Mouse (Mus musculus): ENCODE data around the gene H2-M10.3. TPM values are rescaled to one million over a fixed set of nuclear protein-coding genes. Genes with fewer than 3 reads are reported as not detected.
"Not testable (repeated sequence)": the region's sequence is repeated elsewhere in the genome, so short reads cannot be mapped to it uniquely, and the experiment has no call there.

Gene H2-M10.3
- total RNA-seq (2014; rRNA removed) (not detected in 2 replicates), polyA plus RNA-seq (2012; rRNA removed) (not detected in 2 replicates)

DNA sequence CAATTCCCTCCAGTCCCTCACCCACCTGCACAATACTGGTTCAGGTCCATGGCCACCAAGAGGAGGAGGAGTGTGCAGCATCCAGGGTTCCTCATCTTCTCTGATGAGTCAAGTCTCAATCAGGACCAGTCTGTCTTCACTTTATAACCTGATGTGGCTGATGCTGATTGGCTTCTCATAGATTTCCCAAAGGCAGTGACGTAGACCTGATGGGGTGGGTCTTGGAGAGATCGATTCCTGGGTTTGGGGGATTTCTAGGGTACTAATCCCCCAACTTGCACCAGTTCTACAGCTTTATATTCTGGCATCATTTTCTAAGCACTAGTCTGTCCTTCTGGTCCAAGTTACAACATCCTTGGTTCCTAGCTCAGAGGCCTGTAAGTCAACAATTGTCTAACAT, at the start of gene H2-M10.3:
Gene H2-M10.3 (minus strand): TSS at position 101 of the 400 bp plus-strand sequence.
- H3K4me3 ChIP-seq (ENCODE audit: insufficient read depth, low read depth, low read length); H3K27me3 ChIP-seq (ENCODE audit: control insufficient read depth, insufficient read depth, low read length): not testable (repeated sequence)
- 91% methylated on average over 2 of the region's 2 CpGs for WGBS

DNA sequence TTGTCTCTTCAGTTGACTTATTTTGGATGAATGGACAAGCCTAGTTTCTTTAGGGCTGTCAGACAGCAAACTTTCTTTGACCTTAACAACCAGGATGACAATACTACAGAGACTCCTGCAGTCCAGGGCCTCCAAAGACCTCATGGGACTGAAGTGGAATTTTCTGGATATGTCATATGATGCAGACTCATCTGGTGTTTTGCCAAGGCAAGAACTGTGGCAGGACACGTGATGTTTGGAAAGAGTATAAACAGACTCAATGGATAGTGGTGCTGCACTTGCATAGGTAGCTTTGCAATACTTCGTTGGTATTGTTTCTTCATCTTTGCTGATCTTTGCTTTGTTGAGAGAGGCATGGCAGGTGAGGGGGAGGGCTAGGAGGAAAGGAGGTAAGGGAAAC, 49.2 kb upstream of the H2-M10.3 start:
- no peaks in the 10 kb centered on the region for H3K36me3 ChIP-seq (ENCODE audit: control insufficient read depth, insufficient read depth, low read length)
- WGBS = 37% methylated on average over 2 of the region's 2 CpGs
- H3K27ac ChIP-seq (replicated peaks; ENCODE audit: insufficient read depth, low read depth, low read length) = no peak overlapping the region
- no peak for TF ChIP-seq CTCF (IDR thresholded peaks at IDR 0.05; ENCODE audit: low read depth, low read length)
- H3K27me3 ChIP-seq (ENCODE audit: control insufficient read depth, insufficient read depth, low read length) = no peaks in the 10 kb centered on the region
- no peak overlapping the region for H3K9ac ChIP-seq (ENCODE audit: low read depth, low read length)
- no peaks in the 10 kb centered on the region for H3K4me1 ChIP-seq (ENCODE audit: control insufficient read depth, insufficient read depth, low read length)
- H3K4me3 ChIP-seq (ENCODE audit: insufficient read depth, low read depth, low read length) = no peak overlapping the region
- no peaks in the 10 kb centered on the region for H3K79me2 ChIP-seq (ENCODE audit: control insufficient read depth, insufficient read depth, low read length)
- no peak for DNase-seq (ENCODE audit: extremely low read depth, low read depth, low spot score)

More for the DNA sequence above, at the start of gene H2-M10.3:
- H3K9ac ChIP-seq (ENCODE audit: low read depth, low read length); H3K4me1 ChIP-seq (ENCODE audit: control insufficient read depth, insufficient read depth, low read length); DNase-seq (ENCODE audit: extremely low read depth, low read depth, low spot score); H3K79me2 ChIP-seq (ENCODE audit: control insufficient read depth, insufficient read depth, low read length); H3K27ac ChIP-seq (replicated peaks; ENCODE audit: insufficient read depth, low read depth, low read length); H3K36me3 ChIP-seq (ENCODE audit: control insufficient read depth, insufficient read depth, low read length): not testable (repeated sequence)

DNA sequence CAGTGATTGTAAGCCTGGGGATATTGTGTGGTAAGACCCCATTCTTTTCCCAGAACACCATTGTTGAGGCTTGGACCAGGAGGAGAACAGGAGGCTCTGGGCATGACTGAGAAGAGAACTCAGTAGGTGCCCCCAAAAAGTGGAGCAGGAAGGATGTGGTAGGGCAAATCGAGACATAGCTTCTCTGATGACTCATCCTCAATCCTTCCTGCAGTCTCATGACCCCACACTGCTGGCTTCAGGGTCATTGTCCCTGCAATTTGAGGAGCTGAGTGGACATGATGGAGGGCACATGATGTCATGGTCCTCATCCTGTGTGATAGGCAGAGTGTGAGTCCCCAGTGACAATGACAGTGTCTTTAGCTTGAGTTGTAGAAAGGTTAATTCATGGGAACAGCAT, 47.2 kb upstream of the H2-M10.3 start:
- H3K4me1 ChIP-seq (ENCODE audit: control insufficient read depth, insufficient read depth, low read length) = no peaks in the 10 kb centered on the region
- H3K79me2 ChIP-seq (ENCODE audit: control insufficient read depth, insufficient read depth, low read length) = no peaks in the 10 kb centered on the region
- DNase-seq (ENCODE audit: extremely low read depth, low read depth, low spot score) = peak; percentile 8
- no peaks in the 10 kb centered on the region for H3K27me3 ChIP-seq (ENCODE audit: control insufficient read depth, insufficient read depth, low read length)
- TF ChIP-seq POLR2A (IDR thresholded peaks at IDR 0.05; ENCODE audit: extremely low read depth, insufficient read depth, low read length) (no peak), CTCF (IDR thresholded peaks at IDR 0.05; ENCODE audit: low read depth, low read length) (no peak)
- WGBS = 39% methylated on average over 1 of the region's 1 CpGs
- H3K9ac ChIP-seq (ENCODE audit: low read depth, low read length) = no peak overlapping the region
- no peaks in the 10 kb centered on the region for H3K36me3 ChIP-seq (ENCODE audit: control insufficient read depth, insufficient read depth, low read length)
- H3K27ac ChIP-seq (replicated peaks; ENCODE audit: insufficient read depth, low read depth, low read length) = no peak overlapping the region
- H3K4me3 ChIP-seq (ENCODE audit: insufficient read depth, low read depth, low read length) = no peak overlapping the region

DNA sequence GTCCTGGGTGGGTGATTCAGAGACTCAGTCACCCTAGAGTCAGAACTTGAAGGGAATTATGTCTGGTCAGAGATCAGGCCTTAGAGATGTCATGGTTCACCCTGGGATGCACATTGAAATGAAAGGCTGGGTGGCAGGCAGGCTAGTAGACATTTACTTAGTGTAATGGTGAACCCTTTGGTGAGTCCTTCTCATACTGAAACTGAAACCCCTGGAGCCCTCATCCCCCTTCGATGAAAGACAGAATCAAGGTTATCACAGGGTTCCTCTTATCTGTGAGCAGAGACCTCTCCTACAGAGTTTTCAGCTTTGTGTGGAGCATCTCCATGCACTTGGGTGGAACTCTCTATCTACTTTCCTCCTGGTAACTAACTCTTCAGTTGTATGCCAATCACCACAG, 46.1 kb upstream of the H2-M10.3 start:
- no peak for DNase-seq (ENCODE audit: extremely low read depth, low read depth, low spot score)
- no peaks in the 10 kb centered on the region for H3K27me3 ChIP-seq (ENCODE audit: control insufficient read depth, insufficient read depth, low read length)
- H3K9ac ChIP-seq (ENCODE audit: low read depth, low read length) = no peak overlapping the region
- no peaks in the 10 kb centered on the region for H3K4me1 ChIP-seq (ENCODE audit: control insufficient read depth, insufficient read depth, low read length)
- TF ChIP-seq CTCF (IDR thresholded peaks at IDR 0.05; ENCODE audit: low read depth, low read length) (no peak), POLR2A (IDR thresholded peaks at IDR 0.05; ENCODE audit: extremely low read depth, insufficient read depth, low read length) (no peak)
- no peaks in the 10 kb centered on the region for H3K36me3 ChIP-seq (ENCODE audit: control insufficient read depth, insufficient read depth, low read length)
- H3K27ac ChIP-seq (replicated peaks; ENCODE audit: insufficient read depth, low read depth, low read length) = no peak overlapping the region
- no peak overlapping the region for H3K4me3 ChIP-seq (ENCODE audit: insufficient read depth, low read depth, low read length)
- H3K79me2 ChIP-seq (ENCODE audit: control insufficient read depth, insufficient read depth, low read length) = no peaks in the 10 kb centered on the region
- WGBS = 70% methylated on average over 1 of the region's 1 CpGs

DNA sequence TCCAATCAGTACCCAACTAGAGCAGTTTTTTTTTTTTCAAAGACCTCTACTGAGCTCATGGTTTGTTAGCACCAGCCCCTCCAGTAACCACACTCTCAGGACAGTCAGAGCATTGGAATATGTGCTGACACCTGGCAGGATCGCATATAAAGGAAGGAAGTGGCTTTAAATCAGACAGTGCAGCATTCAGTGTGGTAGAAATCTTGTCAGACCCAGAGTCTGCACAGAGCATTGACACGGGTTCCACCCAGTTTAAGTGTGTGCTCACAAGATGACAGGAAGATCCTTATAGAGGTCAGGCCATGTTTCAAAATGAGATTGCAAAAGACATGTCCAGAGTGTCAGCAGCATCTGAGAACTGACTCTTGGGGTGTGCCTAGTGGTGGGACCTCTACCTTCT, 21.7 kb upstream of the H2-M10.3 start:
- H3K27me3 ChIP-seq (ENCODE audit: control insufficient read depth, insufficient read depth, low read length) = no peaks in the 10 kb centered on the region
- no peaks in the 10 kb centered on the region for H3K36me3 ChIP-seq (ENCODE audit: control insufficient read depth, insufficient read depth, low read length)
- TF ChIP-seq CTCF (IDR thresholded peaks at IDR 0.05; ENCODE audit: low read depth, low read length) = no peak
- no peak for TF ChIP-seq POLR2A (IDR thresholded peaks at IDR 0.05; ENCODE audit: extremely low read depth, insufficient read depth, low read length)
- no peak for DNase-seq (ENCODE audit: extremely low read depth, low read depth, low spot score)
- no peak overlapping the region for H3K4me3 ChIP-seq (ENCODE audit: insufficient read depth, low read depth, low read length)
- 58% methylated on average over 2 of the region's 2 CpGs for WGBS
- H3K79me2 ChIP-seq (ENCODE audit: control insufficient read depth, insufficient read depth, low read length) = no peaks in the 10 kb centered on the region
- H3K27ac ChIP-seq (replicated peaks; ENCODE audit: insufficient read depth, low read depth, low read length) = no peak overlapping the region
- H3K4me1 ChIP-seq (ENCODE audit: control insufficient read depth, insufficient read depth, low read length) = no peaks in the 10 kb centered on the region
- H3K9ac ChIP-seq (ENCODE audit: low read depth, low read length) = no peak overlapping the region

DNA sequence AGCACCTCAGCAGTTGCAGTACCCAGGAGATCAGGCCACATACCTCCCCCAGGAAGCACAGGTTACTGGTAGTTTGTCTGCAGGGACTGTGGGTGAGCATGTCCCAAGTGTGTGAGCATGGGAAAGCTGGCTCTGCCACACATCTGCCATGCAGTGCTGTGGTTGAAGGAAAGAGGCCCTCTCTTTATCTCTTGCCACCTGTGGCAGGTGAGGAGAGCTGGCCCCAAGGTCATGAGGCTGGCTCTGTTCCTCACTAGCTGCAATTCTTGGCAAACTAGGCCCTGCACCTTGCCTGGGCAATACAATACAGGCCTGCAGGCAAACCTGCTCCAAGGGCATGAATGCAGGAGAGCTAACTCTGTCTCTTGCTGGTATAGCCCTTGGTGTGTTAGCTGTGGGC, 5.8 kb downstream of the H2-M10.3 start:
- DNase-seq (ENCODE audit: extremely low read depth, low read depth, low spot score); H3K36me3 ChIP-seq (ENCODE audit: control insufficient read depth, insufficient read depth, low read length); H3K9ac ChIP-seq (ENCODE audit: low read depth, low read length); H3K4me1 ChIP-seq (ENCODE audit: control insufficient read depth, insufficient read depth, low read length); H3K79me2 ChIP-seq (ENCODE audit: control insufficient read depth, insufficient read depth, low read length); H3K27ac ChIP-seq (replicated peaks; ENCODE audit: insufficient read depth, low read depth, low read length); H3K27me3 ChIP-seq (ENCODE audit: control insufficient read depth, insufficient read depth, low read length); H3K4me3 ChIP-seq (ENCODE audit: insufficient read depth, low read depth, low read length): not testable (repeated sequence)

All from liver, adult 2 months (tissue).